Mouse (Mus musculus) liver, adult 2 months (tissue): ENCODE data around the gene Utrn. TPM values are rescaled to one million over a fixed set of nuclear protein-coding genes. Genes with fewer than 3 reads are reported as not detected.
A peak's percentile ranks its signal among the peaks of the same experiment; 100 is the strongest.

Experiments
- DNase-seq: peaks from one replicate; pipeline ENCODE4 v3.0.0-alpha.2; 2011; ENCODE audit warnings: low read depth, low spot score; ENCODE audit errors: extremely low read depth
- H3K27ac ChIP-seq: fragments of 200-500 bp; replicated peaks from 2 replicates; pipeline ENCODE4 v1.5.1; 2012; ENCODE audit warnings: low read depth, mild to moderate bottlenecking, control low read depth, inconsistent platforms, low read length; ENCODE audit not compliant: insufficient read depth
- H3K27me3 ChIP-seq: fragments of 200-500 bp; 2 replicates; pipeline ENCODE4 v1.6.1; 2012; ENCODE audit warnings: mild to moderate bottlenecking, moderate library complexity, low read length, inconsistent platforms; ENCODE audit not compliant: control insufficient read depth, insufficient read depth
- H3K36me3 ChIP-seq: fragments of 200-500 bp; 2 replicates; pipeline ENCODE4 v1.6.1; 2012; ENCODE audit warnings: low read length, inconsistent platforms; ENCODE audit not compliant: control insufficient read depth, insufficient read depth
- H3K4me1 ChIP-seq: fragments of 200-500 bp; 2 replicates; pipeline ENCODE4 v1.6.1; 2011; ENCODE audit warnings: low read length; ENCODE audit not compliant: control insufficient read depth, insufficient read depth
- H3K4me3 ChIP-seq: fragments of 200-500 bp; 2 replicates; pipeline ENCODE4 v1.5.1; 2011; ENCODE audit warnings: low read depth, mild to moderate bottlenecking, control low read depth, low read length, moderate library complexity; ENCODE audit not compliant: insufficient read depth
- H3K79me2 ChIP-seq: fragments of 200-500 bp; 2 replicates; pipeline ENCODE4 v1.6.1; 2012; ENCODE audit warnings: inconsistent platforms, mild to moderate bottlenecking, low read length, moderate library complexity; ENCODE audit not compliant: control insufficient read depth, insufficient read depth
- H3K9ac ChIP-seq: fragments of 200-500 bp; 2 replicates; pipeline ENCODE4 v1.6.1; 2012; ENCODE audit warnings: low read depth, mild to moderate bottlenecking, control low read depth, inconsistent platforms, low read length
- CTCF ChIP-seq: fragments of 200-500 bp; IDR thresholded peaks from 2 replicates; pipeline ENCODE4 v1.5.1; 2011; ENCODE audit warnings: low read depth, low read length, control low read depth
- POLR2A ChIP-seq: fragments of 200-500 bp; IDR thresholded peaks from 2 replicates; pipeline ENCODE4 v1.6.1; 2011; ENCODE audit warnings: low read length, control low read depth; ENCODE audit not compliant: insufficient read depth; ENCODE audit errors: extremely low read depth
- WGBS: fragments of 180-500 bp; shearing (Covaris S2); methylation state at CpG from one replicate; pipeline ENCODE4 v1.1.7; 2018; 5-methylcytosine and 5-hydroxymethylcytosine counted together
- polyA plus RNA-seq: library from polyadenylated mRNA; depleted of rRNA; stranded (reverse); fragments of >200 nt; gene quantifications from 2 replicates; pipeline ENCODE4 v1.2.3, GENCODE M21; 2012
- total RNA-seq: library from RNA; depleted of rRNA; stranded (reverse); fragments of >200 nt; gene quantifications from 2 replicates; pipeline ENCODE4 v1.2.3, GENCODE M21; 2014

The Utrn gene
- total and polyA plus RNA-seq, 2 experiments: 5.9 to 25.7 TPM

DNA sequence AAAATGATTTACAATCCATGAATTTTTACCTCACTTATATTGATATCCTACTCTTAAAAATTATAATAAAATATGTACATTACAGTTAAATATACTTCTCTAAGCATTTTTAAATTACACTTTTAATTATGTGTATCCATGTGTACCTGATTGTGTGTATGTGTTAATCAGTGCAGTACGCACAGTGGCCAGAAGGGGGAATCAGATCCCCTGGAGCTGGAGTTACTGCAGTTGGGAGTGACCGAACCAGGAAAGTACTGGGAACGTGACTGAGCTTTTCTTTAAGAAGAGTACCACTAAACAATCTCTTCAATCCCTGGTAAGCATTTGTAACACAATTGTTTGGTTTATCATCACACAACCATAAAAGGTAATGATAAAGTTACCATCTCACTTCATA lies 285.7 kb downstream of the Utrn start:
- H3K4me1 ChIP-seq: peaks cover 4% of the 10 kb centered on the region; the same call in 1 of the 2 replicates
- TF ChIP-seq POLR2A (no peak), CTCF (no peak)
- no peaks in the 10 kb centered on the region for H3K36me3 ChIP-seq
- H3K79me2 ChIP-seq: no peaks in the 10 kb centered on the region
- DNase-seq: no peak
- 97% methylated on average over 3 of the region's 3 CpGs for WGBS
- no peak overlapping the region for H3K9ac ChIP-seq
- H3K27ac ChIP-seq: no peak overlapping the region
- H3K27me3 ChIP-seq: no peaks in the 10 kb centered on the region
- H3K4me3 ChIP-seq: no peak overlapping the region

DNA sequence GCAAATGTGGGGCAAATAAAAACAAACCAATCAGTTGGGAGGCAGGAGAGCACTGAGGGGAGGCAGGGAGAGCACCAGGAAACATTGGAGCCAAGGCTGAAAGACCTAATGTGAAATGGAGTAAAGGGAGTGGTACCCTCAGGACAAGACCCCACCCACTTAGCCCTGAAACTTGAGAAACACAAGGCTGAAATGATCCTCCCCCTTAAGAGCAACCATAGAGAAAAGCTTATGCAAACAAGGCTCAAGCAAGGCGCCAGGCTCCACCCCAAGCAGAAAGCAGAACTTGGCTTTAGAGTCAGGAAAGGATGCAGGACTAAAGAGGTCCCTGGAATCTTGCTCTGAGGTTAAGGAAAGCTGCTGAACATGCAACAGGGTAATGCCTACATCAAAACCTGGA lies 290.1 kb downstream of the Utrn start:
- no peaks in the 10 kb centered on the region for H3K36me3 ChIP-seq
- no peaks in the 10 kb centered on the region for H3K79me2 ChIP-seq
- TF ChIP-seq POLR2A (no peak), CTCF (no peak)
- H3K9ac ChIP-seq: no peak overlapping the region
- no peak overlapping the region for H3K27ac ChIP-seq
- 77% methylated on average over 1 of the region's 1 CpGs for WGBS
- no peaks in the 10 kb centered on the region for H3K27me3 ChIP-seq
- no peak overlapping the region for H3K4me3 ChIP-seq
- peak; percentile 28 for DNase-seq
- H3K4me1 ChIP-seq: no peaks in the 10 kb centered on the region

DNA sequence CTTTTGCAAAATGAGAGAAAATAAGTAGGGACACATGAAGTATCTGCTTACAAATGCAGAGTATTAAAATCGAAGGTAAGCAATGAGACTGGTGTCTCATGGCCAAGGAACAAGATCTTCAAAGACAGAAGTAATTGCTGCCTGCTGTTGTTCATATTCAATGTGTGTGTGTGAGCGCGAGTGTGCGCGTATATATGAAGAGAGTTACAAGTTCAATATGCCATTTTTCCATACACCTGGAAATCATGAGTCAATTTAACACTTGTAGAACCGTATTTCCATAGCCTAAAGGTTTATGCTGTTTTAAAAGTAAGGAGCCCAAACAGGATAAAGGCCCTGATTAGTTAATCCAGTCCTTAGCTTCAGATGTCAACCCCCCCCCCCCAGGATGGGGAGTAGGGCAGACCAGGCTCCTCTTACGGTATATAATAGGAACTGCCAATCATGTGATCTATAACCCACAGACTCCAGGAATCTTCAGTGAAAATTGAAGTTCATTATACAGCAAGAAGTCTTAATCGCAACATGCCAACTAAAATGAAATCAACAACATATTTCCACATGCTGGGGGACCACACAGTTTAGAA lies 293.2 kb downstream of the Utrn start:
- Histone ChIP-seq H3K36me3 (no peaks in the 10 kb centered on the region), H3K27me3 (no peaks in the 10 kb centered on the region), H3K9ac (no peak overlapping the region), H3K27ac (no peak overlapping the region), H3K79me2 (no peaks in the 10 kb centered on the region), H3K4me1 (no peaks in the 10 kb centered on the region), H3K4me3 (no peak overlapping the region)
- 95% methylated on average over 8 of the region's 8 CpGs for WGBS
- TF ChIP-seq CTCF: no peak
- TF ChIP-seq POLR2A: no peak
- no peak for DNase-seq

DNA sequence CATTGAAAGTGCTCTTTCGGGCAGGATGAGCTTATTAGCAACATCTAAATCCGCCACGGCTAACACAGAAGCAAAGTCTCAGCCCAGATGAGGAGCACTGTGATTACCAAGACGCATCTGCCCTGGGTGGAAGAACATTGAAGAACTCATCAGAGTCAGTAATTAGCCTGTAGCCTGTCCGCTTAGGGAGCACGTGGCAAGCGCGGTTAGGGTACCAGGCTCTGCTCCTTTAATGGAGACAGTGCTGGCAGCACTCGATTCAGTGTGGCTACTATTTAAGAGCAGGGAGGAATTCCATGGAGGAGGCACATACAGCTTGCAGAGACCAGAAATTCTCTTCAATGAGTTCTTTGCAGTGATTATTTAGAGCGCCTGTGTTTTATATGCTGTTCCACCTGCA lies 294.4 kb downstream of the Utrn start:
- H3K79me2 ChIP-seq: no peaks in the 10 kb centered on the region
- no peak overlapping the region for H3K27ac ChIP-seq
- no peaks in the 10 kb centered on the region for H3K27me3 ChIP-seq
- no peaks in the 10 kb centered on the region for H3K36me3 ChIP-seq
- DNase-seq: no peak
- 90% methylated on average over 10 of the region's 10 CpGs for WGBS
- no peak overlapping the region for H3K4me3 ChIP-seq
- H3K9ac ChIP-seq: no peak overlapping the region
- TF ChIP-seq POLR2A (no peak), CTCF (no peak)
- no peaks in the 10 kb centered on the region for H3K4me1 ChIP-seq

GRCm38 (mm10) chr10:12573601-12574000 lies 295.6 kb downstream of the Utrn start:
- peak; percentile 18 for DNase-seq
- no peaks in the 10 kb centered on the region for H3K27me3 ChIP-seq
- no peaks in the 10 kb centered on the region for H3K4me1 ChIP-seq
- no peak for TF ChIP-seq POLR2A
- no peak for TF ChIP-seq CTCF
- no peaks in the 10 kb centered on the region for H3K79me2 ChIP-seq
- H3K9ac ChIP-seq: no peak overlapping the region
- H3K4me3 ChIP-seq: no peak overlapping the region
- H3K36me3 ChIP-seq: no peaks in the 10 kb centered on the region
- WGBS: 52% methylated on average over 6 of the region's 6 CpGs
- H3K27ac ChIP-seq: no peak overlapping the region

GRCm38 (mm10) chr10:12572759-12573158 lies 296.4 kb downstream of the Utrn start:
- no peak overlapping the region for H3K4me3 ChIP-seq
- no peak for DNase-seq
- no peaks in the 10 kb centered on the region for H3K4me1 ChIP-seq
- H3K79me2 ChIP-seq: no peaks in the 10 kb centered on the region
- no peaks in the 10 kb centered on the region for H3K27me3 ChIP-seq
- no peak for TF ChIP-seq POLR2A
- no peak for TF ChIP-seq CTCF
- 72% methylated on average over 4 of the region's 4 CpGs for WGBS
- H3K9ac ChIP-seq: no peak overlapping the region
- no peaks in the 10 kb centered on the region for H3K36me3 ChIP-seq
- H3K27ac ChIP-seq: no peak overlapping the region
